Mouse (Mus musculus) forebrain, embryonic 16.5 days (tissue): Measurements from ENCODE around the gene Mtif3. TPM values are rescaled to one million over a fixed set of nuclear protein-coding genes. Genes with fewer than 3 reads are reported as not detected.
"Not testable (repeated sequence)": the region's sequence is repeated elsewhere in the genome, so short reads cannot be mapped to it uniquely, and the experiment has no call there.

Experiments used
- ATAC-seq: fragments of 200-750 bp; cut with Nextera tagmentation; 2 replicates; pipeline ENCODE4 v1.8.0; 2017; ENCODE audit warnings: mild to moderate bottlenecking, moderate library complexity
- H3K27ac ChIP-seq: fragments of 300-500 bp; sonication (generic); 2 replicates; pipeline ENCODE4 v1.5.1; 2014; ENCODE audit warnings: low read length, control low read depth
- H3K27me3 ChIP-seq: fragments of 300-500 bp; sonication (generic); replicated peaks from 2 replicates; pipeline ENCODE4 v1.6.1; 2014; ENCODE audit warnings: low read length; ENCODE audit not compliant: control insufficient read depth, insufficient read depth
- H3K36me3 ChIP-seq: fragments of 300-500 bp; sonication (generic); 2 replicates; pipeline ENCODE4 v1.6.1; 2014; ENCODE audit not compliant: control insufficient read depth, insufficient read depth
- H3K4me1 ChIP-seq: fragments of 300-500 bp; sonication (generic); replicated peaks from 2 replicates; pipeline ENCODE4 v1.6.1; 2014; ENCODE audit warnings: low read length; ENCODE audit not compliant: control insufficient read depth, insufficient read depth
- H3K4me2 ChIP-seq: fragments of 300-500 bp; sonication (generic); 2 replicates; pipeline ENCODE4 v1.6.1; 2014; ENCODE audit warnings: mild to moderate bottlenecking, low read length, control low read depth
- H3K4me3 ChIP-seq: fragments of 300-500 bp; sonication (generic); replicated peaks from 2 replicates; pipeline ENCODE4 v1.5.1; 2014; ENCODE audit warnings: mild to moderate bottlenecking, low read length, control low read depth
- H3K9ac ChIP-seq: fragments of 300-500 bp; sonication (generic); replicated peaks from 2 replicates; pipeline ENCODE4 v1.6.1; 2014; ENCODE audit warnings: low read depth, low read length, control low read depth
- H3K9me3 ChIP-seq: fragments of 300-500 bp; sonication (generic); 2 replicates; pipeline ENCODE4 v1.6.1; 2016; ENCODE audit warnings: low read length; ENCODE audit not compliant: control insufficient read depth
- WGBS: fragments of 180-500 bp; shearing (Covaris S2); extraction: QIAGEN DNeasy Blood & Tissue Kit; methylation state at CpG from one replicate; pipeline ENCODE4 v1.1.7; 2014; 5-methylcytosine and 5-hydroxymethylcytosine counted together
- polyA plus RNA-seq: library from polyadenylated mRNA; unstranded; fragments of >200 nt; fragmentation: Nextera tagmentation; extraction: Ambion mirVana; gene quantifications from 2 replicates; pipeline ENCODE4 v1.2.1, GENCODE M21; 2015

The Mtif3 gene
- polyA plus RNA-seq, 1 experiment from 2014 or later: 28.7 TPM

- no peak for ATAC-seq
- Histone ChIP-seq H3K4me3 (no peak overlapping the region), H3K27me3 (no peaks in the 10 kb centered on the region; the same call in 1 of the 2 replicates), H3K4me2 (no peak overlapping the region), H3K27ac (no peak overlapping the region), H3K4me1 (no peaks in the 10 kb centered on the region), H3K9me3 (peaks cover 3% of the 10 kb centered on the region; the same call in 1 of the 2 replicates), H3K36me3 (no peaks in the 10 kb centered on the region), H3K9ac (no peak overlapping the region)
- 87% methylated on average over 5 of the region's 5 CpGs for WGBS
Observed at GRCm38 (mm10) chr5:146926673-146927072, 36.9 kb downstream of the Mtif3 start.

- Histone ChIP-seq H3K36me3 (no peaks in the 10 kb centered on the region), H3K27ac (no peak overlapping the region), H3K4me2 (no peak overlapping the region), H3K27me3 (no peaks in the 10 kb centered on the region; the same call in 1 of the 2 replicates), H3K4me1 (peaks cover 10% of the 10 kb centered on the region), H3K4me3 (no peak overlapping the region), H3K9ac (no peak overlapping the region), H3K9me3 (peaks cover 3% of the 10 kb centered on the region; the same call in 1 of the 2 replicates)
- 91% methylated on average over 5 of the region's 5 CpGs for WGBS
- ATAC-seq: no peak
Observed at GRCm38 (mm10) chr5:146923547-146923946, 40.1 kb downstream of the Mtif3 start.

- Histone ChIP-seq H3K9me3 (peaks cover 3% of the 10 kb centered on the region; the same call in 1 of the 2 replicates), H3K9ac (no peak overlapping the region), H3K4me2 (no peak overlapping the region; the same call in 1 of the 2 replicates), H3K27me3 (peaks cover 3% of the 10 kb centered on the region; the same call in 1 of the 2 replicates), H3K4me3 (no peak overlapping the region; the same call in 1 of the 2 replicates), H3K27ac (no peak overlapping the region), H3K36me3 (no peaks in the 10 kb centered on the region), H3K4me1 (peaks cover 10% of the 10 kb centered on the region)
- 64% methylated on average over 8 of the region's 8 CpGs for WGBS
- no peak for ATAC-seq
Observed at GRCm38 (mm10) chr5:146921224-146921623, 42.4 kb downstream of the Mtif3 start.

GRCm38 (mm10) chr5:146920314-146921161, 43.1 kb downstream of the Mtif3 start:
- Histone ChIP-seq H3K9me3 (peaks cover 2% of the 10 kb centered on the region; the same call in 1 of the 2 replicates), H3K4me2 (peak overlapping the region; percentile 51), H3K9ac (peak overlapping the region; percentile 48), H3K4me3 (peak overlapping the region; percentile 29), H3K36me3 (no peaks in the 10 kb centered on the region), H3K27ac (no peak overlapping the region), H3K27me3 (peaks cover 3% of the 10 kb centered on the region; the same call in 1 of the 2 replicates), H3K4me1 (peaks cover 10% of the 10 kb centered on the region)
- no peak; the same call in 1 of the 2 replicates for ATAC-seq
- 5% methylated on average over 21 of the region's 27 CpGs for WGBS

- Histone ChIP-seq H3K9me3 (no peaks in the 10 kb centered on the region), H3K27me3 (peaks cover 3% of the 10 kb centered on the region; the same call in 1 of the 2 replicates), H3K4me2 (peak overlapping the region; percentile 51), H3K4me3 (peak overlapping the region; percentile 29), H3K36me3 (no peaks in the 10 kb centered on the region), H3K4me1 (peaks cover 10% of the 10 kb centered on the region), H3K27ac (no peak overlapping the region), H3K9ac (peak overlapping the region; percentile 48)
- 29% methylated on average over 6 of the region's 6 CpGs for whole genome bisulfite sequencing
- no peak for ATAC-seq
Observed at GRCm38 (mm10) chr5:146919874-146920273, 43.7 kb downstream of the Mtif3 start.

DNA sequence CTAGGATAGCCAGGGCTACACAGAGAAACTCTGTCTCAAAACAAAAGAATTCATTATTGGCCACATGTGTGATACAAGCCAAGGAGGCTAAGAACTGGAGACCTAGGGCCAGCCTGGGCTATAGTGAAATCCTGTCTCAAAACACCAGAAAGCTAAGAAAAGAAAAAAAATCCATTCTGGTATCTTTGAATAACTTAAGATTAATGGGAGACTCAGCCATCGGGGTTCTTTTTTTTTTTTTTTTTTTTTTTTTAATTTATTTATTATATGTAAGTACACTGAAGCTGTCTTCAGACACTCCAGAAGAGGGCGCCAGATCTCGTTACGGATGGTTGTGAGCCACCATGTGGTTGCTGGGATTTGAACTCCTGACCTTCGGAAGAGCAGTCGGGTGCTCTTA, 46.2 kb downstream of the Mtif3 start:
- H3K27ac ChIP-seq, H3K4me2 ChIP-seq, H3K27me3 ChIP-seq, H3K9ac ChIP-seq, H3K9me3 ChIP-seq, ATAC-seq, H3K4me3 ChIP-seq, H3K36me3 ChIP-seq: not testable (repeated sequence)
- peaks cover 10% of the 10 kb centered on the region for H3K4me1 ChIP-seq
- 91% methylated on average over 6 of the region's 6 CpGs for WGBS

DNA sequence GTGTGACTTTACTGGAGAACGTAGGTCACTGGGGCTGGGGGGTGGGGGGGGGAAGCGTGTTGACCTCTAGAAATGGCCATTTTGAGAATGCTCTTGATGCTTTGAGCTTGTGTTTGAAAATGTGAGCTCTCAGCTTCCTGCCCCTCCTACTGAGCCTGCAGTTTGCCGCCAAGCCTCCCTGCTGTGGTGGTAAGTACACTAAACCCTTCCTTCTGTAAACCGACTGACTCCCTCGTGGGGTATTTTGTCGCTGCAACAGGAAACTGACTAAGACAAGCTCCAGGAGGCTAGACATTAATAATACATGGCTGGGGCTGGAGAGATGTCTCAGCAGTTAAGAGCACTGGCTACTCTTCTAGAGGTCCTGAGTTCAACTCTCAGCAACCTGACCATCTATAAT, 46.8 kb downstream of the Mtif3 start:
- H3K4me3 ChIP-seq: no peak overlapping the region
- no peaks in the 10 kb centered on the region for H3K9me3 ChIP-seq
- WGBS: 37% methylated on average over 6 of the region's 6 CpGs
- peaks cover 10% of the 10 kb centered on the region for H3K4me1 ChIP-seq
- ATAC-seq: no peak
- no peak overlapping the region for H3K4me2 ChIP-seq
- no peak overlapping the region for H3K9ac ChIP-seq
- H3K36me3 ChIP-seq: no peaks in the 10 kb centered on the region
- H3K27ac ChIP-seq: no peak overlapping the region
- H3K27me3 ChIP-seq: peaks cover 5% of the 10 kb centered on the region; the same call in 1 of the 2 replicates

- peaks cover 10% of the 10 kb centered on the region for H3K4me1 ChIP-seq
- H3K36me3 ChIP-seq: no peaks in the 10 kb centered on the region
- peaks cover 5% of the 10 kb centered on the region; the same call in 1 of the 2 replicates for H3K27me3 ChIP-seq
- H3K4me3 ChIP-seq: no peak overlapping the region
- no peaks in the 10 kb centered on the region for H3K9me3 ChIP-seq
- H3K9ac ChIP-seq: no peak overlapping the region
- no peak overlapping the region for H3K4me2 ChIP-seq
- 70% methylated on average over 8 of the region's 8 CpGs for WGBS
- H3K27ac ChIP-seq: no peak overlapping the region
- no peak for ATAC-seq
Observed at GRCm38 (mm10) chr5:146916273-146916672, 47.3 kb downstream of the Mtif3 start.

- Histone ChIP-seq H3K27me3 (peaks cover 5% of the 10 kb centered on the region; the same call in 1 of the 2 replicates), H3K27ac (no peak overlapping the region), H3K4me3 (no peak overlapping the region), H3K4me1 (no peaks in the 10 kb centered on the region), H3K36me3 (no peaks in the 10 kb centered on the region), H3K9me3 (no peaks in the 10 kb centered on the region), H3K9ac (no peak overlapping the region), H3K4me2 (no peak overlapping the region)
- 22% methylated on average over 9 of the region's 9 CpGs for WGBS
- ATAC-seq: peak; percentile 66
Observed at GRCm38 (mm10) chr5:146914088-146914766, 49.4 kb downstream of the Mtif3 start.
